Mouse (Mus musculus): ENCODE data around the gene Arid3b.
A peak's percentile ranks its signal among the peaks of the same experiment; 100 is the strongest.

Arid3b gene

GRCm38 (mm10) chr9:57829812-57830557, 6.6 kb downstream of the Arid3b start:
- no peak for DNase-seq

- DNase-seq: no peak
Measured at GRCm38 (mm10) chr9:57823397-57823796, 13.2 kb downstream of the Arid3b start.

GRCm38 (mm10) chr9:57822812-57823211, 13.8 kb downstream of the Arid3b start:
- DNase-seq: no peak

- no peak for DNase-seq
Measured at GRCm38 (mm10) chr9:57820186-57821080, 16.2 kb downstream of the Arid3b start.

- DNase-seq: peak; percentile 62 to 71
Measured at GRCm38 (mm10) chr9:57817220-57817667, 19.3 kb downstream of the Arid3b start.

- DNase-seq: no peak
Measured at GRCm38 (mm10) chr9:57814866-57815265, 21.7 kb downstream of the Arid3b start.

GRCm38 (mm10) chr9:57814014-57814413, 22.6 kb downstream of the Arid3b start:
- DNase-seq: no peak

- DNase-seq: no peak
Measured at GRCm38 (mm10) chr9:57811793-57812733, 24.5 kb downstream of the Arid3b start.

GRCm38 (mm10) chr9:57810691-57811090, 25.9 kb downstream of the Arid3b start:
- DNase-seq: peak; percentile 61

- peak; percentile 55 to 60 for DNase-seq
Measured at GRCm38 (mm10) chr9:57808771-57809310, 27.8 kb downstream of the Arid3b start.

GRCm38 (mm10) chr9:57807174-57807651, 29.4 kb downstream of the Arid3b start:
- no peak for DNase-seq

GRCm38 (mm10) chr9:57806066-57806481, 30.5 kb downstream of the Arid3b start:
- peak; percentile 46 to 58 for DNase-seq

GRCm38 (mm10) chr9:57805087-57805737, 31.4 kb downstream of the Arid3b start:
- DNase-seq: no peak

GRCm38 (mm10) chr9:57803839-57804238, 32.8 kb downstream of the Arid3b start:
- no peak for DNase-seq

GRCm38 (mm10) chr9:57803047-57803446, 33.5 kb downstream of the Arid3b start:
- DNase-seq: no peak

- DNase-seq: no peak
Measured at GRCm38 (mm10) chr9:57800325-57800975, 36.1 kb downstream of the Arid3b start.

- peak; percentile 18 to 25 for DNase-seq
Measured at GRCm38 (mm10) chr9:57798725-57799253, 37.8 kb downstream of the Arid3b start.

GRCm38 (mm10) chr9:57797456-57797855, 39.1 kb downstream of the Arid3b start:
- peak; percentile 19 to 50 for DNase-seq

GRCm38 (mm10) chr9:57789733-57790132, 46.9 kb downstream of the Arid3b start:
- no peak for DNase-seq

- DNase-seq: no peak
Measured at GRCm38 (mm10) chr9:57782656-57783055, 53.9 kb downstream of the Arid3b start.

GRCm38 (mm10) chr9:57775736-57776135, 60.9 kb downstream of the Arid3b start:
- DNase-seq: no peak
